ENCODE assay signal across 23 mouse cellular contexts in genomic region chr5:48795526-48795925, GRCm38 (mm10).
DNase-seq lines count a peak whose midpoint lies in the region; ATAC-seq lines count a peak whose summit lies in the region.
"Had no signal": no experiment of that assay in that cellular context is flagged by ENCODE, and none has a peak within 500 bp of the region (broad histone marks: within the 10 kb centered on the region; RNA-seq: fewer than 3 reads in every experiment).

No protein-coding gene starts in this region.

- DNase-seq in adrenal gland, adult 2 months: peak; percentile 9
- DNase-seq in adrenal gland, postnatal 4 days (ENCODE audit: low spot score in 2 of 2): no peak
- peak; percentile 61 for DNase-seq in Muller cell, postnatal 12 days (ENCODE audit: inconsistent ontology term)
- DNase-seq in adrenal gland, postnatal 14 days: peak; percentile 9
- DNase-seq in c-Kit-positive CD71-positive TER-119-positive erythroid progenitor cells, embryonic 14.5 days (ENCODE audit: low spot score): no peak
- DNase-seq: B cell, adult 2 months; cerebellum, adult 11 months; cerebellum, adult 2 months; cerebellum, adult 9-11 months; cerebellum, postnatal 25 days; gastrocnemius, postnatal 10 days; gastrocnemius, postnatal 36 days; heart, adult 2 months; heart, postnatal 14 days; heart, postnatal 4 days; kidney, adult 18-20 months; kidney, adult 9 months had no signal

- no peak for ATAC-seq in CD4-positive, CD25-positive, alpha-beta regulatory T cell, adult 4 months
- ATAC-seq: activated CD4-positive, CD25-positive, alpha-beta regulatory T cell, adult 4 months; forebrain, embryonic 16.5 days; hindbrain, postnatal 0 days; inflammation-experienced regulatory T-cells, adult 6 months; intestine, embryonic 16.5 days had no signal

Comparison
In these comparisons a context has a peak if more than half of its experiments do, and no peak if none do; other contexts are left out.
1. DNase-seq: peak in adrenal gland, adult 2 months (single experiment), Muller cell, postnatal 12 days (single experiment) and adrenal gland, postnatal 14 days (single experiment); none in adrenal gland, postnatal 4 days (0 of 2) and c-Kit-positive CD71-positive TER-119-positive erythroid progenitor cells, embryonic 14.5 days (single experiment).